Mouse (Mus musculus) myocyte (in vitro differentiated cells): ENCODE results near the gene Smchd1.

Experiments used
- MAX ChIP-seq: IDR thresholded peaks from one replicate; pipeline ENCODE4 v1.6.1; 2011; ENCODE audit warnings: low read depth, mild to moderate bottlenecking, control low read depth
- MYOD1 ChIP-seq, 3 experiments: IDR thresholded peaks; one replicate each; pipeline ENCODE4 v1.6.1; 2011; ENCODE audit warnings: control low read depth in 2 of 3, low read depth in 2 of 3, mild to moderate bottlenecking in 2 of 3, moderate library complexity in 1 of 3; ENCODE audit not compliant: insufficient read length in 2 of 3, control insufficient read depth in 1 of 3
- POLR2A ChIP-seq: IDR thresholded peaks from one replicate; pipeline ENCODE4 v1.6.1; 2011; ENCODE audit warnings: low read depth, mild to moderate bottlenecking, control low read depth, moderate library complexity; ENCODE audit not compliant: insufficient read length
- POLR2AphosphoS2 ChIP-seq: IDR thresholded peaks from one replicate; pipeline ENCODE4 v1.6.1; 2011; ENCODE audit warnings: low read depth, control low read depth; ENCODE audit not compliant: insufficient read length
- REST ChIP-seq: IDR thresholded peaks from one replicate; pipeline ENCODE4 v1.6.1; 2011; ENCODE audit warnings: mild to moderate bottlenecking, control low read depth, moderate library complexity; ENCODE audit not compliant: insufficient read depth, insufficient read length
- USF1 ChIP-seq: IDR thresholded peaks from one replicate; pipeline ENCODE4 v1.6.1; 2011; ENCODE audit warnings: low read depth, mild to moderate bottlenecking, control low read depth, moderate library complexity

DNA sequence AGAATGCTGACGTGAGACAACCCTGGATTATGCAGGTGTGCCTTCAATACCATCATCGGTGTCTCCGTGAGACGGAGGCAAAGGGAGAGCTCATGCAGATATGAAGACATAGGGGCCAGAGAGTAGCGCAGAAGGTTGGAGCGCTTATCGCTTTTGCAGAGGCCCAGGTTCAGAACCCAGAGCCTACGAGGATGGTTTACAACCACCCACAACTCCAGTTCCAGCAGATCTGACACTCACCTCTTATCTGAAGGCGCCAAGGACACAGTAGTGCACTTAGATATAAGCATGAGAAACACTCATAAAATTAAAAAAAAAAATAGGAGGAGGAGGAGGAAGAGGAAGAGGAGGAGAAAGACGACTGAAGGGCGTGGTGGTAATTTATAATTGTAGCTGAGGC is 35.2 kb upstream of the Smchd1 start:
- TF ChIP-seq POLR2A = no peak
- TF ChIP-seq POLR2AphosphoS2 = no peak
- TF ChIP-seq REST = no peak
- TF ChIP-seq MYOD1 (IDR thresholded peaks at IDR 0.05; ENCODE audit: control insufficient read depth in 1 of 3, insufficient read length in 2 of 3, low read depth in 2 of 3) = no peak
- TF ChIP-seq USF1 = no peak
- no peak for TF ChIP-seq MAX
